Mouse (Mus musculus) heart, embryonic 11.5 days (tissue): ENCODE results near the gene Aoc2. TPM values are rescaled to one million over a fixed set of nuclear protein-coding genes. Genes with fewer than 3 reads are reported as not detected.

Experiments used
- ATAC-seq: fragments of 200-750 bp; cut with Nextera tagmentation; replicated peaks from 2 replicates; pipeline ENCODE4 v1.8.0; 2017; ENCODE audit warnings: moderate library complexity; ENCODE audit not compliant: insufficient number of reproducible peaks, low FRiP score, low TSS enrichment
- H3K27ac ChIP-seq: fragments of 300-500 bp; sonication (generic); 2 replicates; pipeline ENCODE4 v1.5.1; 2014; ENCODE audit warnings: mild to moderate bottlenecking, low read depth, low read length
- H3K27me3 ChIP-seq: fragments of 300-500 bp; sonication (generic); 2 replicates; pipeline ENCODE4 v1.6.1; 2014; ENCODE audit warnings: mild to moderate bottlenecking, low read length, mixed read lengths; ENCODE audit not compliant: control insufficient read depth, insufficient read depth
- H3K36me3 ChIP-seq: fragments of 300-500 bp; sonication (generic); 2 replicates; pipeline ENCODE4 v1.6.1; 2014; ENCODE audit warnings: mild to moderate bottlenecking, low read length, moderate library complexity, mixed read lengths; ENCODE audit not compliant: control insufficient read depth, insufficient read depth
- H3K4me1 ChIP-seq: fragments of 300-500 bp; sonication (generic); 2 replicates; pipeline ENCODE4 v1.6.1; 2014; ENCODE audit warnings: low read length; ENCODE audit not compliant: control insufficient read depth, insufficient read depth
- H3K4me2 ChIP-seq: fragments of 300-500 bp; sonication (generic); 2 replicates; pipeline ENCODE4 v1.6.1; 2014; ENCODE audit warnings: mild to moderate bottlenecking, moderate library complexity
- H3K4me3 ChIP-seq: fragments of 300-500 bp; sonication (generic); 2 replicates; pipeline ENCODE4 v1.5.1; 2014; ENCODE audit warnings: low read depth, low read length
- H3K9ac ChIP-seq: fragments of 300-500 bp; sonication (generic); 2 replicates; pipeline ENCODE4 v1.6.1; 2014; ENCODE audit warnings: mild to moderate bottlenecking, low read depth, low read length, moderate library complexity
- H3K9me3 ChIP-seq: fragments of 300-500 bp; sonication (generic); replicated peaks from 2 replicates; pipeline ENCODE4 v1.6.1; 2016; ENCODE audit warnings: low read length; ENCODE audit not compliant: control insufficient read depth
- WGBS: fragments of 180-500 bp; shearing (Covaris S2); extraction: QIAGEN DNeasy Blood & Tissue Kit; methylation state at CpG from one replicate; pipeline ENCODE4 v1.1.7; 2014; ENCODE audit not compliant: insufficient replicate concordance; 5-methylcytosine and 5-hydroxymethylcytosine counted together
- polyA plus RNA-seq: library from polyadenylated mRNA; unstranded; fragments of >200 nt; fragmentation: Nextera tagmentation; extraction: Ambion mirVana; gene quantifications from 2 replicates; pipeline ENCODE4 v1.2.1, GENCODE M21; 2014

Gene Aoc2
- polyA plus RNA-seq, 1 experiment from 2014 or later: 0.90 TPM

- Histone ChIP-seq H3K9me3 (no peaks in the 10 kb centered on the region), H3K4me2 (no peak overlapping the region), H3K4me1 (peaks cover 14% of the 10 kb centered on the region), H3K27me3 (no peaks in the 10 kb centered on the region), H3K9ac (no peak overlapping the region), H3K36me3 (no peaks in the 10 kb centered on the region), H3K4me3 (no peak overlapping the region), H3K27ac (no peak overlapping the region)
- no peak for ATAC-seq
- 13% methylated on average over 6 of the region's 6 CpGs for WGBS
Measured at GRCm38 (mm10) chr11:101334516-101334915, 9.7 kb downstream of the Aoc2 start.

- WGBS: 81% methylated on average over 9 of the region's 9 CpGs
- Histone ChIP-seq H3K9ac (no peak overlapping the region), H3K27me3 (no peaks in the 10 kb centered on the region), H3K4me2 (no peak overlapping the region), H3K9me3 (no peaks in the 10 kb centered on the region), H3K4me1 (peaks cover 12% of the 10 kb centered on the region), H3K27ac (no peak overlapping the region), H3K36me3 (no peaks in the 10 kb centered on the region), H3K4me3 (no peak overlapping the region)
- ATAC-seq: no peak
Measured at GRCm38 (mm10) chr11:101335685-101336084, 10.8 kb downstream of the Aoc2 start.

GRCm38 (mm10) chr11:101338123-101338760, 13.4 kb downstream of the Aoc2 start:
- Histone ChIP-seq H3K4me3 (peak overlapping the region; percentile 38), H3K9ac (peak overlapping the region; percentile 23; the same call in 1 of the 2 replicates), H3K4me1 (peaks cover 11% of the 10 kb centered on the region), H3K4me2 (peak overlapping the region; percentile 69), H3K27ac (peak overlapping the region; percentile 62), H3K9me3 (no peaks in the 10 kb centered on the region), H3K36me3 (no peaks in the 10 kb centered on the region), H3K27me3 (no peaks in the 10 kb centered on the region)
- WGBS: 3% methylated on average over 9 of the region's 9 CpGs
- ATAC-seq: peak; percentile 76; the same call in 1 of the 2 replicates

GRCm38 (mm10) chr11:101347083-101347775, 22.4 kb downstream of the Aoc2 start:
- Histone ChIP-seq H3K4me3 (no peak overlapping the region), H3K36me3 (no peaks in the 10 kb centered on the region), H3K27me3 (no peaks in the 10 kb centered on the region), H3K27ac (no peak overlapping the region), H3K4me2 (no peak overlapping the region), H3K9ac (no peak overlapping the region), H3K4me1 (0 out of 2 replicates have a peak, but pooled peaks cover 2% of the 10 kb centered on the region), H3K9me3 (no peaks in the 10 kb centered on the region)
- no peak for ATAC-seq
- WGBS: 58% methylated on average over 10 of the region's 10 CpGs

- no peaks in the 10 kb centered on the region for H3K36me3 ChIP-seq
- H3K27me3 ChIP-seq: no peaks in the 10 kb centered on the region
- no peak for ATAC-seq
- H3K4me3 ChIP-seq: no peak overlapping the region
- H3K9me3 ChIP-seq: no peaks in the 10 kb centered on the region
- 0 out of 2 replicates have a peak, but pooled peaks cover 2% of the 10 kb centered on the region for H3K4me1 ChIP-seq
- H3K9ac ChIP-seq: no peak overlapping the region
- no peak overlapping the region for H3K27ac ChIP-seq
- 60% methylated on average over 7 of the region's 7 CpGs for WGBS
- H3K4me2 ChIP-seq: no peak overlapping the region
Measured at GRCm38 (mm10) chr11:101348774-101349173, 23.9 kb downstream of the Aoc2 start.

- no peak for ATAC-seq
- Histone ChIP-seq H3K4me3 (no peak overlapping the region), H3K27me3 (no peaks in the 10 kb centered on the region), H3K27ac (no peak overlapping the region), H3K9me3 (no peaks in the 10 kb centered on the region), H3K9ac (no peak overlapping the region), H3K4me1 (0 out of 2 replicates have a peak, but pooled peaks cover 2% of the 10 kb centered on the region), H3K4me2 (no peak overlapping the region), H3K36me3 (no peaks in the 10 kb centered on the region)
- 52% methylated on average over 3 of the region's 3 CpGs for WGBS
Measured at GRCm38 (mm10) chr11:101349216-101349615, 24.4 kb downstream of the Aoc2 start.

- no peaks in the 10 kb centered on the region for H3K27me3 ChIP-seq
- no peak overlapping the region for H3K4me3 ChIP-seq
- H3K36me3 ChIP-seq: no peaks in the 10 kb centered on the region
- H3K9me3 ChIP-seq: no peaks in the 10 kb centered on the region
- H3K9ac ChIP-seq: no peak overlapping the region
- H3K27ac ChIP-seq: no peak overlapping the region
- 0 out of 2 replicates have a peak, but pooled peaks cover 2% of the 10 kb centered on the region for H3K4me1 ChIP-seq
- 57% methylated on average over 11 of the region's 11 CpGs for WGBS
- ATAC-seq: no peak
- no peak overlapping the region for H3K4me2 ChIP-seq
Measured at GRCm38 (mm10) chr11:101351100-101351720, 26.3 kb downstream of the Aoc2 start.

- no peak overlapping the region for H3K9ac ChIP-seq
- no peak overlapping the region for H3K4me2 ChIP-seq
- no peak for ATAC-seq
- H3K4me1 ChIP-seq: 0 out of 2 replicates have a peak, but pooled peaks cover 2% of the 10 kb centered on the region
- H3K4me3 ChIP-seq: no peak overlapping the region
- no peak overlapping the region for H3K27ac ChIP-seq
- H3K36me3 ChIP-seq: no peaks in the 10 kb centered on the region
- H3K27me3 ChIP-seq: no peaks in the 10 kb centered on the region
- WGBS: 66% methylated on average over 3 of the region's 3 CpGs
- H3K9me3 ChIP-seq: no peaks in the 10 kb centered on the region
Measured at GRCm38 (mm10) chr11:101351721-101352111, 26.9 kb downstream of the Aoc2 start.
